Mouse (Mus musculus) retina, embryonic 14.5 days (tissue): ENCODE measurements at regions not wholly inside any gene's neighbourhood (a gene's known extent, or its start where the extent isn't known, plus 50 kb on each side); places are given as distances from the start of the nearest gene placed in this dataset.

Experiments
- DNase-seq: peaks from one replicate; pipeline ENCODE4 v3.0.0-alpha.2; 2015; ENCODE audit warnings: low spot score

- no peak for DNase-seq
Measured at GRCm38 (mm10) chr17:50439365-50439764, 69.8 kb upstream of the Plcl2 start.

- DNase-seq, result no peak
Measured at GRCm38 (mm10) chr17:50442062-50442461, 67.1 kb upstream of the Plcl2 start.

GRCm38 (mm10) chr17:50442905-50443304, 66.3 kb upstream of the Plcl2 start:
- no peak for DNase-seq

- DNase-seq, result peak; percentile 11
Measured at GRCm38 (mm10) chr17:50443376-50444022, 65.7 kb upstream of the Plcl2 start.

GRCm38 (mm10) chr17:50444023-50444389, 65.2 kb upstream of the Plcl2 start:
- no peak for DNase-seq

- DNase-seq, result no peak
Measured at GRCm38 (mm10) chr17:50448693-50449092, 60.5 kb upstream of the Plcl2 start.

GRCm38 (mm10) chr17:50451606-50452005, 57.6 kb upstream of the Plcl2 start:
- DNase-seq, result no peak

- DNase-seq, result no peak
Measured at GRCm38 (mm10) chr17:50453524-50453923, 55.7 kb upstream of the Plcl2 start.

GRCm38 (mm10) chr17:50453956-50454355, 55.2 kb upstream of the Plcl2 start:
- no peak for DNase-seq

- no peak for DNase-seq
Measured at GRCm38 (mm10) chr17:50454917-50455316, 54.3 kb upstream of the Plcl2 start.

- DNase-seq, result no peak
Measured at GRCm38 (mm10) chr17:50455719-50456118, 53.5 kb upstream of the Plcl2 start.

- DNase-seq, result no peak
Measured at GRCm38 (mm10) chr17:50457053-50457697, 52.0 kb upstream of the Plcl2 start.

GRCm38 (mm10) chr17:50458232-50458631, 51.0 kb upstream of the Plcl2 start:
- DNase-seq, result no peak
